Mouse (Mus musculus) testis, postnatal 14 days (tissue): ENCODE data around the gene Srgap1.
A peak's percentile ranks its signal among the peaks of the same experiment; 100 is the strongest.

Experiments used
- DNase-seq: peaks from one replicate; pipeline ENCODE4 v3.0.0; 2021; ENCODE audit warnings: low spot score

Gene Srgap1

GRCm38 (mm10) chr10:122017063-122017462, 30.1 kb downstream of the Srgap1 start:
- peak; percentile 83 for DNase-seq

- no peak for DNase-seq
These were observed 30.5 kb downstream of the Srgap1 start for GRCm38 (mm10) chr10:122016631-122017030.

GRCm38 (mm10) chr10:122012321-122012720, 34.8 kb downstream of the Srgap1 start:
- DNase-seq = no peak

- no peak for DNase-seq
These were observed 38.3 kb downstream of the Srgap1 start for GRCm38 (mm10) chr10:122008731-122009391.

- no peak for DNase-seq
These were observed 38.8 kb downstream of the Srgap1 start for GRCm38 (mm10) chr10:122008370-122008730.

GRCm38 (mm10) chr10:122006606-122007005, 40.5 kb downstream of the Srgap1 start:
- DNase-seq = peak; percentile 50

- no peak for DNase-seq
These were observed 41.0 kb downstream of the Srgap1 start for GRCm38 (mm10) chr10:122006151-122006550.

- no peak for DNase-seq
These were observed 41.6 kb downstream of the Srgap1 start for GRCm38 (mm10) chr10:122005560-122005959.

GRCm38 (mm10) chr10:122002930-122003329, 44.2 kb downstream of the Srgap1 start:
- DNase-seq = no peak

- DNase-seq = peak; percentile 25
These were observed 48.3 kb downstream of the Srgap1 start for GRCm38 (mm10) chr10:121998806-121999205.

- no peak for DNase-seq
These were observed 50.6 kb downstream of the Srgap1 start for GRCm38 (mm10) chr10:121996500-121996899.

- DNase-seq = no peak
These were observed 51.7 kb downstream of the Srgap1 start for GRCm38 (mm10) chr10:121995448-121995847.

- DNase-seq = no peak
These were observed 52.5 kb downstream of the Srgap1 start for GRCm38 (mm10) chr10:121994660-121995059.

GRCm38 (mm10) chr10:121992609-121993008, 54.5 kb downstream of the Srgap1 start:
- no peak for DNase-seq

GRCm38 (mm10) chr10:121986997-121987396, 60.1 kb downstream of the Srgap1 start:
- DNase-seq = no peak

- no peak for DNase-seq
These were observed 62.2 kb downstream of the Srgap1 start for GRCm38 (mm10) chr10:121984887-121985286.

GRCm38 (mm10) chr10:121983993-121984610, 63.0 kb downstream of the Srgap1 start:
- DNase-seq = no peak

GRCm38 (mm10) chr10:121975330-121975729, 71.8 kb downstream of the Srgap1 start:
- DNase-seq = no peak

GRCm38 (mm10) chr10:121974591-121974990, 72.5 kb downstream of the Srgap1 start:
- DNase-seq = no peak

- no peak for DNase-seq
These were observed 73.8 kb downstream of the Srgap1 start for GRCm38 (mm10) chr10:121973281-121973680.

- no peak for DNase-seq
These were observed 74.7 kb downstream of the Srgap1 start for GRCm38 (mm10) chr10:121972249-121972892.

GRCm38 (mm10) chr10:121971658-121972057, 75.5 kb downstream of the Srgap1 start:
- no peak for DNase-seq

- DNase-seq = no peak
These were observed 76.2 kb downstream of the Srgap1 start for GRCm38 (mm10) chr10:121970912-121971311.
